Mouse (Mus musculus) spleen, adult 2 months (tissue): ENCODE measurements around the gene Ccdc28b. TPM values are rescaled to one million over a fixed set of nuclear protein-coding genes. Genes with fewer than 3 reads are reported as not detected.
A peak's percentile ranks its signal among the peaks of the same experiment; 100 is the strongest.

ENCODE experiments used
- DNase-seq, 2 experiments: peaks; one replicate each; pipeline versions ENCODE4 v3.0.0 to v3.0.0-alpha.2; 2012 to 2021; ENCODE audit warnings: low spot score in 2 of 2, low read depth in 1 of 2
- H3K27ac ChIP-seq: fragments of 200-500 bp; 2 replicates; pipeline ENCODE4 v1.5.1; 2012; ENCODE audit warnings: low read length, inconsistent platforms; ENCODE audit not compliant: insufficient read depth
- H3K27me3 ChIP-seq: fragments of 200-500 bp; 2 replicates; pipeline ENCODE4 v1.6.1; 2012; ENCODE audit warnings: mild to moderate bottlenecking, moderate library complexity, low read length, inconsistent platforms; ENCODE audit not compliant: control insufficient read depth, insufficient read depth
- H3K36me3 ChIP-seq: fragments of 200-500 bp; 2 replicates; pipeline ENCODE4 v1.6.1; 2012; ENCODE audit warnings: mild to moderate bottlenecking, low read length, inconsistent platforms; ENCODE audit not compliant: control insufficient read depth, insufficient read depth
- H3K4me1 ChIP-seq: fragments of 200-500 bp; 2 replicates; pipeline ENCODE4 v1.6.1; 2011; ENCODE audit warnings: inconsistent platforms; ENCODE audit not compliant: control insufficient read depth, insufficient read depth, insufficient read length
- H3K4me3 ChIP-seq: fragments of 200-500 bp; 2 replicates; pipeline ENCODE4 v1.5.1; 2011; ENCODE audit warnings: mild to moderate bottlenecking, inconsistent platforms; ENCODE audit not compliant: insufficient read depth, insufficient read length; ENCODE audit errors: extremely low read depth
- CTCF ChIP-seq: fragments of 200-500 bp; IDR thresholded peaks from 2 replicates; pipeline ENCODE4 v1.5.1; 2011; ENCODE audit warnings: mild to moderate bottlenecking, inconsistent platforms; ENCODE audit not compliant: insufficient read depth, insufficient read length, insufficient replicate concordance; ENCODE audit errors: extremely low read depth
- POLR2A ChIP-seq: fragments of 200-500 bp; IDR thresholded peaks from 2 replicates; pipeline ENCODE4 v1.6.1; 2011; ENCODE audit warnings: low read depth, low read length, inconsistent platforms
- WGBS: fragments of 180-500 bp; shearing (Covaris S2); methylation state at CpG from one replicate; pipeline ENCODE4 v1.1.7; 2018; 5-methylcytosine and 5-hydroxymethylcytosine counted together
- polyA plus RNA-seq: library from polyadenylated mRNA; depleted of rRNA; stranded (reverse); fragments of >200 nt; gene quantifications from 2 replicates; pipeline ENCODE4 v1.2.3, GENCODE M21; 2012

The Ccdc28b gene
- polyA plus RNA-seq, 1 experiment = 16.3 TPM

DNA sequence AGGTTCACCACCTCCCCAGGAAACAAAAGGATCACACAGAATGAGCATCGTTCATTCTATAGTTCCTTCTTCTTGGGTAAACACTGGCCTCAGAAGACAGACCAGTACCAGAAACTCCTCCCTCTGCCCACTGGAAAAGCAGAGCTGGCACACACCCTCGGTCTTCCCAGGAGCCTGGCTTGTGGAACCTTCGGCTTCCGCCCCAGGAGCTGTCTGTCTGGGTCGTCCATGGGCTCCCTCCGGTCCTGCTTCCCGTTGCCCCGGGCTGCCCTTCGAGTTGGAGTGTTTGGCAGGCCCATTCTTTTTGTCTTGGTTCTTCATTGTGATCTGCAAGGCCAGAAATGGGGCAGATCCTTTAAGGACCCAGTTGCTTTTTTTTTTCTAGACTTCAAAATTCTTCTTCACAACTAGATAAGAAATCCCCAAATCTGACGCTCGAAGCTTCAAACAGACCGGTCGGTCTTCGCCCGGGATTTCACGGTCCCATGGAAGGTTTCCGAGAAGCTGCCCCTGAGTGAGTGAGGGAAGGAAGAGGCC is 16.4 kb upstream of the Ccdc28b start:
- whole genome bisulfite sequencing = 3% methylated on average over 17 of the region's 17 CpGs
- DNase-seq = peak in 1 of 2 experiments; percentile 7
- TF ChIP-seq POLR2A (no peak), CTCF (no peak)
- Histone ChIP-seq H3K36me3 (peaks cover 18% of the 10 kb centered on the region), H3K4me3 (peak overlapping the region; percentile 79), H3K27me3 (no peaks in the 10 kb centered on the region), H3K27ac (peak overlapping the region; percentile 90), H3K4me1 (peaks cover 4% of the 10 kb centered on the region; the same call in 1 of the 2 replicates)

GRCm38 (mm10) chr4:129639221-129639620 is 15.5 kb upstream of the Ccdc28b start:
- Histone ChIP-seq H3K27me3 (no peaks in the 10 kb centered on the region), H3K4me1 (peaks cover 4% of the 10 kb centered on the region; the same call in 1 of the 2 replicates), H3K4me3 (no peak overlapping the region), H3K27ac (no peak overlapping the region), H3K36me3 (peaks cover 18% of the 10 kb centered on the region)
- TF ChIP-seq POLR2A (no peak), CTCF (no peak)
- WGBS = 87% methylated on average over 15 of the region's 15 CpGs
- DNase-seq = no peak

DNA sequence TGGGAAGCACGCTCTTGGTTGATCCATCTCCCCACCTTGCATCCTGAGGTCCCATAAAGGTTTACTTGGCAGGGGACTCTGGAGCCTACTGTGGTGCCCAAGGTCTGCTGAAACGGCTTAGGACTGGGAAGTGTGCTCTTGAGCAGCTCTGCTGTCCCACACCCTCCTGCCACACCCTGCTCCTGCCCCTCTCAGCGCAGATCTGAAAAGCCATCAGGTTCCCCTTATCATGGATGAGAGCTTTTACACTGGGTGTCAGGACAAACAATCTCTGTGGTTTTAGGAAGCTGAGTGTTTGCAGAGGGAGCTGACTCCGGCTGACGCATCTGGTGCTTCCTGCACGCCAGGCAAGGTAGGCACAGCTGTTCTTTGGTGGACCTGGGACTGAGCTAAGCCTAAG is 10.1 kb upstream of the Ccdc28b start:
- TF ChIP-seq CTCF = no peak
- TF ChIP-seq POLR2A = no peak
- Histone ChIP-seq H3K36me3 (peaks cover 47% of the 10 kb centered on the region), H3K27ac (no peak overlapping the region), H3K27me3 (no peaks in the 10 kb centered on the region), H3K4me3 (no peak overlapping the region), H3K4me1 (no peaks in the 10 kb centered on the region)
- no peak for DNase-seq
- WGBS = 91% methylated on average over 6 of the region's 6 CpGs

DNA sequence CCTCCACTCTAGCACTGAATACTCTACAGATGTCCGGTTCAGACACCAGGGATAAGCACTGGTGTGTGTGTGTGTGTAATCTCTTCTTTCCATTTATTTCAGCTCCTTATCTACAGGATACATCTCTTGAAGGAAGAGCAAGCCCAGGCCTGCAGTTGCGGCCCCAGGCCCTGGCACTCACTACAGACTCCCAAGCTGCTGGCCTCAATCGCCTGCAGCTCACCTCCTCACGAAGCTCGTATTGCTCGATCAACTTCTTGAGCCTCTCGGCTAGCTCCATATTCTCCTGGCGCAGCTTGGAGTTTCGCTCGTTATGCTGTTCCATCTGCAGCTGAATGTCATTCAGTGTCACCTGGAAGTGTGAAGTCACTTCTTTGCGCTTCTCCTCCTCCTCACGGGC is 8.1 kb upstream of the Ccdc28b start:
- Histone ChIP-seq H3K27ac (no peak overlapping the region), H3K4me1 (no peaks in the 10 kb centered on the region), H3K4me3 (no peak overlapping the region), H3K27me3 (no peaks in the 10 kb centered on the region), H3K36me3 (peaks cover 48% of the 10 kb centered on the region)
- DNase-seq = no peak
- WGBS = 91% methylated on average over 12 of the region's 12 CpGs
- no peak for TF ChIP-seq POLR2A
- no peak for TF ChIP-seq CTCF

DNA sequence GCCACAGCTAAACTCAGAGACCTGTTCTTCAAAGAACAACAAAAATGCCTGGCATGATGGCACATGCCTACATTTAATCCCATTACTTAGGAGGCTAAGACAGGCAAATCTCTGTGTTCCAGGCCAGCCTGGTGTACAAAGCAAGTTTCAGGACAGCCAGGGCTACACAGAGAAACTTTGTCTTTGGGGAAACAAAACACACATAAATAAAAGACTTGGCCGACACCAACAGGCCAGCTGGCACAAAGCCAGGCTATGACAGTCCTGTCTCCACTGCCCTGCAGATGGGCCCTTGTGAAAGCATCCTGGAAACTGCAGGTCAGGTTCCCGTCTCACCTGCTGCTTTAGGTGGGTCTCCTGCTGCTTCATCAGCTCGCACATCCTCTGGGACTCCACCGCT is 7.2 kb upstream of the Ccdc28b start:
- WGBS = 87% methylated on average over 4 of the region's 4 CpGs

DNA sequence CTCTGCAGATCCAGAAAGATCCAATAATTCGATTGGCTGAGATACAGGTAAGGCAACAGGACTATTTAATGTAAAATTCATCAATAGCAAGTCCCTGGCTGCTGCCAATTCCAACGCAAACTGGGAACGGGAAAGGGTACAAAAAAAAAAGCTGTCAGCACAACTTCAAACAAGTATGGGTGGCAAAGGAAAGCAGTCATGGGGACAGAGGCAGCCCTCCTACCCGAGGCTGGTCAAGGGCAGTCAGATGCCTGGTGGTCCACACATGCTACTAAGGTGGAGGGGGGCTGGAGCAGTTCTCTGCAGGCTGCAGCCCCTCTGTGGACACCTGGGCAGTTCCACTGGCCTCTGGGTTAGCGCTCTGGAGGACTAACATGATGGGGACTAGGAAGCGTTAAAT is 2.3 kb upstream of the Ccdc28b start:
- peaks cover 10% of the 10 kb centered on the region; the same call in 1 of the 2 replicates for H3K4me1 ChIP-seq

More for the DNA sequence above, 7.2 kb upstream of the Ccdc28b start:
- H3K4me1 ChIP-seq = no peaks in the 10 kb centered on the region
- H3K27ac ChIP-seq = no peak overlapping the region
- TF ChIP-seq CTCF = no peak
- TF ChIP-seq POLR2A = no peak
- no peak overlapping the region for H3K4me3 ChIP-seq
- peaks cover 43% of the 10 kb centered on the region for H3K36me3 ChIP-seq
- DNase-seq = no peak
- H3K27me3 ChIP-seq = no peaks in the 10 kb centered on the region

DNA sequence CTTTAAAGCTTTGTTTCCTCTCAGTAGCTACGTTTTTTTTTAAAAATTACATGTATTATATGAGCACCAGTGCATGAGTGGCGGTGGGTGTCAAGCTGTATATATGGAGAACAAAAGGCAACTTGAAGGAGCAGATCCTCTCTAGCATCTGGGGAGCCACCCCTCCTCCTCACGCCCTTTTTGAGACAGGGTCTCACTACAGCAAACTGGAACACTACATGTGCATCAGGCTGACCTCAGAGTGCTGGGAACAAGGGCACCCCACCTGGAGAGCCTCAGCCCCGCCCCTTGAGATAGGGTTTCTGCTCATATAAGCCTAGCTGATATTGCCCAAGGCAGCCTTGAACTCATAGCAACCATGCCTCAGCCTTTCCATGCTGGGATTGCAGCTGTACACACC is 1.7 kb upstream of the Ccdc28b start:
- Histone ChIP-seq H3K27me3 (no peaks in the 10 kb centered on the region), H3K36me3 (peaks cover 17% of the 10 kb centered on the region), H3K27ac (peak overlapping the region; percentile 65; the same call in 1 of the 2 replicates), H3K4me3 (no peak overlapping the region), H3K4me1 (peaks cover 10% of the 10 kb centered on the region; the same call in 1 of the 2 replicates)
- TF ChIP-seq CTCF = no peak
- TF ChIP-seq POLR2A = no peak
- WGBS = 50% methylated on average over 4 of the region's 4 CpGs
- DNase-seq = no peak

More for the DNA sequence above, 2.3 kb upstream of the Ccdc28b start:
- Histone ChIP-seq H3K36me3 (peaks cover 21% of the 10 kb centered on the region), H3K4me3 (no peak overlapping the region), H3K27ac (no peak overlapping the region), H3K27me3 (no peaks in the 10 kb centered on the region)
- no peak for TF ChIP-seq POLR2A
- no peak for TF ChIP-seq CTCF
- DNase-seq = no peak
- 86% methylated on average over 6 of the region's 6 CpGs for WGBS
